Mouse (Mus musculus): ENCODE data around the gene Tas2r143.

Tas2r143 gene

GRCm38 (mm10) chr6:42365215-42365614, 34.8 kb upstream of the Tas2r143 start:
- DNase-seq (ENCODE audit: low spot score in 2 of 2) = no peak

GRCm38 (mm10) chr6:42369870-42370269, 30.2 kb upstream of the Tas2r143 start:
- no peak for DNase-seq (ENCODE audit: low spot score in 2 of 2)

- no peak for DNase-seq (ENCODE audit: low spot score in 2 of 2)
These were observed 29.2 kb upstream of the Tas2r143 start for GRCm38 (mm10) chr6:42370630-42371363.

- DNase-seq (ENCODE audit: low spot score in 2 of 2) = no peak
These were observed 28.0 kb upstream of the Tas2r143 start for GRCm38 (mm10) chr6:42372001-42372400.

- no peak for DNase-seq (ENCODE audit: low spot score in 2 of 2)
These were observed 27.6 kb upstream of the Tas2r143 start for GRCm38 (mm10) chr6:42372421-42372815.

GRCm38 (mm10) chr6:42372816-42373547, 27.1 kb upstream of the Tas2r143 start, which contains the start of gene Epha1:
Gene Epha1, minus strand, starts transcription at chr6:42373268.
- DNase-seq (ENCODE audit: low spot score in 2 of 2) = no peak

- DNase-seq (ENCODE audit: low spot score in 2 of 2) = no peak
These were observed 26.2 kb upstream of the Tas2r143 start for GRCm38 (mm10) chr6:42373669-42374430.

- no peak for DNase-seq (ENCODE audit: low spot score in 2 of 2)
These were observed 25.3 kb upstream of the Tas2r143 start for GRCm38 (mm10) chr6:42374701-42375100.

GRCm38 (mm10) chr6:42375131-42375530, 24.9 kb upstream of the Tas2r143 start:
- no peak for DNase-seq (ENCODE audit: low spot score in 2 of 2)

GRCm38 (mm10) chr6:42376016-42376415, 24.0 kb upstream of the Tas2r143 start:
- no peak for DNase-seq (ENCODE audit: low spot score in 2 of 2)

- no peak for DNase-seq (ENCODE audit: low spot score in 2 of 2)
These were observed 23.5 kb upstream of the Tas2r143 start for GRCm38 (mm10) chr6:42376504-42377019.

GRCm38 (mm10) chr6:42377280-42377679, 22.8 kb upstream of the Tas2r143 start:
- no peak for DNase-seq (ENCODE audit: low spot score in 2 of 2)

GRCm38 (mm10) chr6:42379551-42379950, 20.5 kb upstream of the Tas2r143 start:
- no peak for DNase-seq (ENCODE audit: low spot score in 2 of 2)

GRCm38 (mm10) chr6:42380416-42381144, 19.5 kb upstream of the Tas2r143 start:
- DNase-seq (ENCODE audit: low spot score in 2 of 2) = no peak

GRCm38 (mm10) chr6:42381221-42381620, 18.8 kb upstream of the Tas2r143 start:
- DNase-seq (ENCODE audit: low spot score in 2 of 2) = no peak

GRCm38 (mm10) chr6:42381916-42382381, 18.1 kb upstream of the Tas2r143 start:
- DNase-seq (ENCODE audit: low spot score in 2 of 2) = no peak

GRCm38 (mm10) chr6:42383360-42383759, 16.7 kb upstream of the Tas2r143 start:
- DNase-seq (ENCODE audit: low spot score in 2 of 2) = no peak

- DNase-seq (ENCODE audit: low spot score in 2 of 2) = no peak
These were observed 14.4 kb upstream of the Tas2r143 start for GRCm38 (mm10) chr6:42385635-42386034.

GRCm38 (mm10) chr6:42391796-42392330, 8.2 kb upstream of the Tas2r143 start:
- DNase-seq (ENCODE audit: low spot score in 2 of 2) = no peak

GRCm38 (mm10) chr6:42395960-42396809, 3.9 kb upstream of the Tas2r143 start:
- no peak for DNase-seq (ENCODE audit: low spot score in 2 of 2)

Data from right cerebral cortex, postnatal 36 days (tissue).